Mouse (Mus musculus) lung, adult 18-20 months (tissue): ENCODE measurements around the gene Lpp.

Experiments used
- DNase-seq, 2 experiments: peaks; one replicate each; pipeline ENCODE4 v3.0.0; 2022; ENCODE audit warnings: mixed read lengths in 2 of 2

Gene Lpp

GRCm38 (mm10) chr16:24473966-24474365 is 80.7 kb downstream of the Lpp start:
- no peak for DNase-seq

DNA sequence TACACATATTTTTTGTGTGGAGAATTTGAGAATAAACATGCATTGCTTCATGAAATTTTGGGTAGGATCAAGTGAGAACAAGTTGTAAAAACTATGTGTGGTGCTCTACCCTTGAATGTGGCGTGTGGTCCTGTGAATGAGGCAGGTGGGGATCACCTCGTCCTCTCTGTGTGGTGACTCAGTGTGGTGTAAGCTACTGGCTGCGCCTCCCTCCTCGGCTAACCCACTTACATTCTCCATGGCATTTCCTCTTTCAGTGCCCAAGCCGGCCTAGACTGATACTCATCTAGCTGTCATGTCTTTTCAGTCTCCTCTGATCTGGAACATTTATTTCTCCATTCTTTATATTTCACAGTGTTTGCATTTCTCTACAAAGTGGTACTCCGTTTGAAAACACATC is 81.5 kb downstream of the Lpp start:
- DNase-seq, result peak in 1 of 2 experiments; percentile 38

DNA sequence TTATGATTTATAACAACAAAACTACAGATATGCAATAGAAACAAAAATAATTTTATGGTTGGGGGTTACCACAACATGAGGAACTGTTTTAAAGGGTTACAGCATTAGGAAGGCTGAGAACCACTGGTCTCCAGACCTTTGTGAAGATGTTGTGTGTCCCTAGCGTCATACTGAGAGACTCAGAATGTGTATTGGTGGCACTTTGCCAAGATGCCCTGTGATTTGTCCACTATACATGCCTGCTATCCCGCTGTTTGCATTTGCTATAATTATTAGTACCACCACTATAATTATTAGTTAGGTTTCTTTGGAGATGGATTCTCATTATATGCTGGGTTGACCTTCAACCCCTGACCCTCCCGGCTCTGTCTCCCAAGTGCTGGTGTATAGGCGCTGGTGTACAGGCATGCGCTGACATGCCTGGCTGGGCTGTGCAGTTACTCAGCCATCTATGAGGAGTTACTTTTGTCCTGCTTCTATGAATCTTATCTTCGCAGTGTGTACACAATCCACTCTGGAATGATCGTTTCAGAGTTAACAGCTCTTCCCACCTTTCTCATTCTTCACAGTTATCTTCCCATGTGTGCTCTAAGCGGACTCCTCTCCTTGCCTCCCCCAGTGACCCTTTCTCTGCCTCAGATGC is 82.1 kb downstream of the Lpp start:
- no peak for DNase-seq

DNA sequence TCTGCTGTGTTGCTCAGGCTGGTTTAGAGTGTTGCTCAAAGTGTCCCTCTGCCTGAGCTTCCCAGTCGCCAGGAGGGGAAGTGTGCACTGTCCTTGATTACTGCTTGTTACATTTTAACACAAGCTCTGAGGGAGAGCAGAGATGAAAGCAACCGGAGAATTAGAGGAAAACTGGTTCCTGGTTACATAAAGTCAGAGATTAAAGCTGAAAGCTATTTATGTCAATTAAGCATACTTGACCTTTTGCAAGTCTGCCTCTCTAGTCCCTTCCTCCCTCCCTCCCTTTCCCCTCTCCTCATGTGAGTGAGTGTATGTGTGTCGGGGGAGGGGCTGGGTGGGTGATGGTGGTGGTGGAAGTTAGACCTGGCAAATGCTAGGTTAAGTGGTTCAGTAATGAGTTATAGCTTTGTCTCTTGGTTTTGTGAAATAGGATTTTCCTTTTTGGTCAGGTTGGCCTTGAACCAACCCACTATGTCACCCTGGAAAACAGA is 83.6 kb downstream of the Lpp start:
- DNase-seq, result peak in 1 of 2 experiments; percentile 11

GRCm38 (mm10) chr16:24478006-24478405 is 84.7 kb downstream of the Lpp start:
- DNase-seq, result no peak

DNA sequence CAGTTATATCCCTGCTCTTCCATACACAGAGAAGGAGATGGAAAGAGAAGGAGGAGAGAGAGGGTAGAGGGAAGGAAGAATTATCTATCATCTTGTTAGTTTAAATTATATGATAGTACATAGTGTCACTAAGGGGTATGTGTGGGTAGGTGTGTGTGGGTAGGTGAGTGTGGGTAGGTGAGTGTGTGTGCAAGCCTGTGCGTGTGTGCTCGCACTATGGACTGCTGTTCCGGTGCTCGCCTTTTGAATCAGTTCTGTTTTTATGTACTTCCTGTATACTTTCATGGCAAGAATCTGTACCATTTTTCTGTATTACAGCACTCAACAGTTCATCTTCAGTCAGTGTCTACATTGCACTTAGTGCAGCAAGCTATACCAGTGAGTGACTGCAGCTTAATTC is 85.5 kb downstream of the Lpp start:
- no peak for DNase-seq

GRCm38 (mm10) chr16:24482648-24483047 is 89.3 kb downstream of the Lpp start:
- peak in 1 of 2 experiments; percentile 30 for DNase-seq

GRCm38 (mm10) chr16:24483527-24484101 is 90.3 kb downstream of the Lpp start:
- DNase-seq, result no peak

- peak; percentile 82 for DNase-seq
Observed at GRCm38 (mm10) chr16:24487782-24488241, 94.5 kb downstream of the Lpp start.

GRCm38 (mm10) chr16:24489516-24490285 is 96.4 kb downstream of the Lpp start:
- peak; percentile 41 to 60 for DNase-seq

GRCm38 (mm10) chr16:24490751-24491485 is 97.6 kb downstream of the Lpp start:
- peak; percentile 63 to 83 for DNase-seq

GRCm38 (mm10) chr16:24491486-24491758 is 98.1 kb downstream of the Lpp start:
- DNase-seq, result no peak

DNA sequence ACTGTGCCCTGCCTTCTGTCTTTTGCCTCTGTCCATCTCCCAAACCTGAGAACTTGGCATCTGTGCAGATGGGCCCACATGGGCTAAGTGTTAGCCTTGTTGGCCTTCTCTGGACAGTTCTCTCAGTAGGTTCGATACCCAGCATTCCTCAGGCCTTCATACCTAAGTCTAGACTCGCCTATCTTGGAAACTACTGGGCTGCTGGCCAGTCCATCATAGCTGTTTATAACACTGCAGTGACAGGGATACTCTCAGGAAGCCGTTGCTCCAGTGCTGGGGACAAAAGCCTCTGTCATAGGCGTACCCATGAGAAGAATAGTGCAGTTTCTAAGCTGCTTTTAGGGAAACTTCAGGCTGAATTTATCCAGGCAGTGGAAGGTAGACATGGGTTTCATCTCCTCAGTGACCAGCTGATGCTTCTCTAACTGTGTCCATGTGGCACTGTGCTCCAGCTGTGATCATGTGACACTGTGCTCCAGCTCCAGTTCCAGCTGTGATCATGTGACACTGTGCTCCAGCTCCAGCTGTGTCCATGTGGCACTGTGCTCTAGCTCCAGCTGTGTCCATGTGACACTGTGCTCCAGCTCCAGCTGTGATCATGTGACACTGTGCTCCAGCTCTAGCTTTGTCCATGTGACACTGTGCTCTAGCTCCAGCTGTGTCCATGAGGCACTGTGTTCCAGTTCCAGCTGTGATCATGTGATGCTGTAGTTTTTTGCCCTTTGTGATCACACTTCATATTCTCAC is 99.1 kb downstream of the Lpp start:
- DNase-seq, result peak in 1 of 2 experiments; percentile 17

DNA sequence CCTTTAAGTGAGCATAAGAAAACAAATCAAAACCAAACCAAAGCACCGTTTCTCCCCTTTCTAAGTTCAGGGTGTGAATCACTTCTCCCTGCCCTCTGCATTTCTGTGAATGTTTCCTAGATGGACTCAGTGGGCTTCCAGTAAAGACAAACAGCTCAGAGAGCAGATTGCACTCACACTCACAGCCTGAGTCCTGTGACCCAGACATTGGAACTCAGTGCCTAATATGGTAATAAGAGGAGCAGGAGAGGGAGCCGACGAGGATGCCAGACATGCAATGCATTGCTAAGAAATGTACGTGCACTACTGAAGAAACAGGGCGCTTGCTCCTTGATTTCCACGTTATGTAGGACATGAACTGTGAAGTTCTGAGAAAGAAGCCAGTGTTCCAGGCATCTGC is 101.2 kb downstream of the Lpp start:
- DNase-seq, result peak; percentile 68 to 69

DNA sequence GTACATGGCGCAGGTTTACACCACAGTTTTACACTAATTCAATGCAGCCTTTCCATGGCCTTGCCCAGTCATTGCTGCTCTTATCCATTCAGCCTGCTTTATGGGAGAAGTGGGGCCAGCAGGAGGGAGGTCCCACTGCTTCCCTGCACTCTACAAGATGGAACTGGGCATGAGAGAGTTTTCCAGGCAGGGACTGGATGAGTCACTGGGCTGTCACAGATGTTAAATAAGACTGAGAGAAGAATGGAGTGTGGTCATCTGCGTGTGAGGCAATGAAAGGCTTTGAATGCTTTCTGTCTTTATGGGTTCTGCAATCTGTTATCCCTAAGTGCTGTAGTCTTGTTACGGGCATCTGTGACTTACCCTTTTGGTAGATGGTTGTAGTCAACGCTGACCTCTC is 102.2 kb downstream of the Lpp start:
- DNase-seq, result no peak

- no peak for DNase-seq
Observed at GRCm38 (mm10) chr16:24496635-24497034, 103.3 kb downstream of the Lpp start.

DNA sequence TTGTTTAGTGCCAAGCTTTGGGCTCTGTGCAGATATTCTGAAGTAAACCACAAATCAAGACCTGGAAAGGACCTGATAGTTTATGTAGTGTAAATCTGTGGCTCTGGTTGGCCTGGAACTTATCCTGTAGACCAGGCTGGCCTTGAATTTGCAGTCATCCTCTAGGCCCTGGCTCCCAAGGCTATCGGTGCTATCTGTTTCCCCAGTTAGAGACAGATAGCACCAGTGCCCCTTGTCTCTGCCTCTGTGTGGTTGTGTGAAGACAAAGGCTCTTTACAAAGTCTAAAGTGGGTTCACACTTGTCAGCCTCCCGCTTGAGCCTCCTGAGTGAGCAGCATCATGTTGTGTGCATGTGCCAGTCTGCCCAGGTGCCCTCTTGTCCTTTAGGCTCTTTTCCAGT is 104.1 kb downstream of the Lpp start:
- no peak for DNase-seq

- no peak for DNase-seq
Observed at GRCm38 (mm10) chr16:24498103-24498659, 104.9 kb downstream of the Lpp start.

DNA sequence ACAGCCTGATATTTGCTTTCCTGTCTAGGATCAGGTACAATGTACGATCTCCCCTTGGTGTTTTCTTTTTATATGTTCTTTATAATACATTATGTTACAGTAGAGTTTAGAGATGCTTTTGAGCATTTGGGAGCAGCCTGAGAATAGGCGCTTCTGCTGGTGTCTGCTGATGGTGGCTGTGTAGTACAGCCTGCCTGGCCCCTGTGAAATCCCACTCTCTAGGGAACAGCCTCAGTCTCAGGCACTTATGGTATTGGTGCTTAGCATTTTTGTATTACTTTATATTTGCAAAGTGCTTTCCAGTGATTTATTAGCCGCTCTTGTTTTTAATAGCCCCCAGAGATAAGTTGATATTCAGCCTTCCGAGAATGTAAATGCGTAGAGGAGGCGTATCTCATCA is 107.9 kb downstream of the Lpp start:
- DNase-seq, result no peak

DNA sequence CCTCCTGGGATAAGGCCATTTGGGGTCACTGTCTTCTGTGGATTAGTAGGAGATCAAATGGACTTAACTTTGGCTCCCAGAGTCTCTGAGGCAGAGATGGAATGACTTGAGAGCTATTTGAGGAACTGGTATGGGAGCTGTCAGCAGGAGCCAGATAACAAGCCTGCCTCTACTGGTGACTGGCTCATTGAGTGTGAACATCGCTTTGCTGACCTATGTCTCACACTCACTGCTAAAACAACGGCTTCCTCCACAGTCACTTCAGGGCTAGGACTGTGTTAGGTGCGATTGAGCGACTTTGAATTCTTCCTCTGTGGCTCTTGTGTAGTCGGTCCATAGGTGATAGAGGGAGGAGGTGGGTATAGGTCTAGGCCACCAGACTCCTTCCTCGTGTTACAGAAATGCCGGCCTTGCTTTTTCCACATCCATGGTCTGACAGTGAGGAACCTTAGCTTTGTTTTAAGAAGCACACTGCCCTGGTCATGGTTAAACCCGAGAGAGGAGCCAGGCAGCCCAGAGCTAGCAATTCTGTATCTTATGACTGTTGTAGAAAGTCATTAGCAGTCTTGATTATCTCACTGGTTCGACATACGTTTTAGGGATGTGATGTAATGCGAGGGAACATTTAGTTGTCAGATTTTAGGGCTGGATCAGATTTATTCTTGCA is 108.5 kb downstream of the Lpp start:
- no peak for DNase-seq

DNA sequence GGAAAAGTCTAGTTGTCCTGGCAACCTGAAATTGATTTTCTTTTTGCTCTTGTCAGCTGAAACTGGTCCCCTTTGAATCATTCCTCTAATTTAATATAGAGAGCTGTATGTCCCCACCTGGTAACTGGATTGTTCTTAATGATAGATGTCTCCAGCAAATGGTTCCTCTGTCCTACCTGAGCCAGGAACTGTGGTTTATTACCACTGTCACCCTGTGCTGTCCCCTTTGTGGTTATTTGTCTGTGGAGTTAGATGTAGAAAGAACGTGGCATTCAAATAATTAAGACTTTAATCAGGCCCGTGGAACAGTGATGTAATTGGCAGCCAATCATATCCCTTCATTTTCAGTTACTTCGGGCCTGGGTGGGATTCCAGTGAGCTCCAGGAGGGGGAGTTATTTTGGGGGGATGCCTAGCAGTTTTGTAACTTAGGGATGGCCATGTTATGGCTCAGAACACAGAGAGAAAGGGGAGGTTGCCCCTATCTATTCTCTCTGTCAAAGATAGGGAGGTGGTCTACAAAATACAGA is 109.1 kb downstream of the Lpp start:
- no peak for DNase-seq
